27 mouse cellular contexts compared by ENCODE assay signal in genomic region chr3:69352194-69352593, GRCm38 (mm10). TPM values are rescaled to one million over a fixed set of nuclear protein-coding genes. Genes with fewer than 3 reads are reported as not detected.
A peak's percentile ranks its signal among the peaks of the same experiment; 100 is the strongest.
DNase-seq lines count a peak whose midpoint lies in the region; ATAC-seq and TF ChIP-seq lines count a peak whose summit lies in the region.
"Had no signal": no experiment of that assay in that cellular context is flagged by ENCODE, and none has a peak within 500 bp of the region (broad histone marks: within the 10 kb centered on the region; RNA-seq: fewer than 3 reads in every experiment).

No protein-coding gene starts in this region.

- H3K36me3 ChIP-seq in heart, embryonic 12.5 days: no peaks in the 10 kb centered on the region
- no peaks in the 10 kb centered on the region for H3K36me3 ChIP-seq in heart, embryonic 10.5 days
- H3K36me3 ChIP-seq in lung, embryonic 15.5 days: no peaks in the 10 kb centered on the region
- H3K36me3 ChIP-seq in heart, embryonic 16.5 days (ENCODE audit: control insufficient read depth, insufficient read depth): no peaks in the 10 kb centered on the region
- H3K36me3 ChIP-seq: limb, embryonic 13.5 days; liver, embryonic 12.5 days; midbrain, embryonic 10.5 days; neural tube, embryonic 13.5 days had no signal

- no peaks in the 10 kb centered on the region for H3K27me3 ChIP-seq in heart, embryonic 12.5 days (replicated peaks)
- H3K27me3 ChIP-seq in heart, embryonic 10.5 days (ENCODE audit: insufficient read depth, poor library complexity, severe bottlenecking): no peaks in the 10 kb centered on the region
- no peaks in the 10 kb centered on the region for H3K27me3 ChIP-seq in lung, embryonic 15.5 days
- no peaks in the 10 kb centered on the region for H3K27me3 ChIP-seq in heart, embryonic 16.5 days (ENCODE audit: control insufficient read depth, insufficient read depth, low read length)
- H3K27me3 ChIP-seq: limb, embryonic 13.5 days; liver, embryonic 12.5 days; neural tube, embryonic 13.5 days had no signal

- WGBS in heart, embryonic 12.5 days: 32% methylated on average over 1 of the region's 1 CpGs
- 58% methylated on average over 1 of the region's 1 CpGs for WGBS in heart, embryonic 10.5 days
- WGBS in lung, embryonic 15.5 days: 55% methylated on average over 1 of the region's 1 CpGs
- WGBS in lung, adult 2 months: 55% methylated on average over 1 of the region's 1 CpGs
- 29% methylated on average over 1 of the region's 1 CpGs for WGBS in heart, embryonic 16.5 days

- H3K9ac ChIP-seq in heart, embryonic 12.5 days: no peak overlapping the region
- H3K9ac ChIP-seq in lung, embryonic 15.5 days: no peak overlapping the region
- no peak overlapping the region for H3K9ac ChIP-seq in heart, embryonic 16.5 days (ENCODE audit: low read length)
- H3K9ac ChIP-seq: limb, embryonic 13.5 days; liver, embryonic 12.5 days; neural tube, embryonic 13.5 days had no signal

- H3K4me1 ChIP-seq in heart, embryonic 12.5 days (replicated peaks): peaks cover 29% of the 10 kb centered on the region
- peaks cover 11% of the 10 kb centered on the region for H3K4me1 ChIP-seq in heart, embryonic 10.5 days
- H3K4me1 ChIP-seq in lung, embryonic 15.5 days: peaks cover 9% of the 10 kb centered on the region; the same call in 1 of the 2 replicates
- H3K4me1 ChIP-seq in lung, adult 2 months (ENCODE audit: control insufficient read depth, insufficient read depth, low read length): no peaks in the 10 kb centered on the region
- peaks cover 18% of the 10 kb centered on the region for H3K4me1 ChIP-seq in heart, embryonic 16.5 days (ENCODE audit: control insufficient read depth, insufficient read depth, low read length)

- no peak for DNase-seq in heart, embryonic 10.5 days (ENCODE audit: low spot score)
- no peak for DNase-seq in lung, adult 2 months
- DNase-seq in lung, postnatal 36 days: peak; percentile 53
- DNase-seq: adrenal gland, postnatal 14 days; cerebellum, adult 2 months; cerebellum, postnatal 36 days; gastrocnemius, postnatal 14 days; kidney, postnatal 36 days; layer of hippocampus, postnatal 36 days; retina, postnatal 1 day; right cerebral cortex, postnatal 25 days; spleen, adult 18-20 months; thymus, postnatal 14 days had no signal

- H3K27ac ChIP-seq in heart, embryonic 12.5 days (ENCODE audit: poor library complexity, severe bottlenecking): no peak overlapping the region
- H3K27ac ChIP-seq in heart, embryonic 10.5 days: no peak overlapping the region
- H3K27ac ChIP-seq in lung, embryonic 15.5 days: peak overlapping the region; percentile 55
- no peak overlapping the region for H3K27ac ChIP-seq in heart, embryonic 16.5 days (ENCODE audit: low read length)
- H3K27ac ChIP-seq: limb, embryonic 13.5 days; liver, embryonic 12.5 days; midbrain, embryonic 10.5 days; neural tube, embryonic 13.5 days had no signal

- no peaks in the 10 kb centered on the region for H3K9me3 ChIP-seq in heart, embryonic 12.5 days (replicated peaks)
- no peaks in the 10 kb centered on the region for H3K9me3 ChIP-seq in heart, embryonic 10.5 days
- no peaks in the 10 kb centered on the region for H3K9me3 ChIP-seq in lung, embryonic 15.5 days
- H3K9me3 ChIP-seq in heart, embryonic 16.5 days (replicated peaks; ENCODE audit: control insufficient read depth, low read length): no peaks in the 10 kb centered on the region
- H3K9me3 ChIP-seq: limb, embryonic 13.5 days; liver, embryonic 12.5 days; midbrain, embryonic 10.5 days; neural tube, embryonic 13.5 days had no signal

- H3K4me2 ChIP-seq in heart, embryonic 12.5 days: peak overlapping the region; percentile 30; the same call in 1 of the 2 replicates
- H3K4me2 ChIP-seq in lung, embryonic 15.5 days: no peak overlapping the region
- H3K4me2 ChIP-seq in heart, embryonic 16.5 days (ENCODE audit: low read depth, low read length): peak overlapping the region; percentile 11; the same call in 1 of the 2 replicates
- H3K4me2 ChIP-seq: limb, embryonic 13.5 days; liver, embryonic 12.5 days; neural tube, embryonic 13.5 days had no signal

- no peak for ATAC-seq in heart, embryonic 12.5 days (ENCODE audit: insufficient number of reproducible peaks, low FRiP score)
- no peak for ATAC-seq in lung, embryonic 15.5 days (ENCODE audit: borderline replicate concordance, extremely low read depth, low FRiP score, low TSS enrichment)
- ATAC-seq in heart, embryonic 16.5 days (replicated peaks; ENCODE audit: extremely low read depth, insufficient read depth, low FRiP score): peak; percentile 61; the same call in 1 of the 2 replicates
- ATAC-seq in CD4-positive, CD25-positive, alpha-beta regulatory T cell, adult 4 months: no peak
- ATAC-seq in frontal cortex, adult (ENCODE audit: low TSS enrichment): no peak
- ATAC-seq: forebrain, embryonic 16.5 days; hindbrain, embryonic 16.5 days; intestine, postnatal 0 days; liver, embryonic 12.5 days; midbrain, embryonic 16.5 days had no signal

- no peak overlapping the region for H3K4me3 ChIP-seq in heart, embryonic 12.5 days
- no peak overlapping the region for H3K4me3 ChIP-seq in heart, embryonic 10.5 days
- H3K4me3 ChIP-seq in lung, embryonic 15.5 days: no peak overlapping the region
- H3K4me3 ChIP-seq in lung, adult 2 months (replicated peaks; ENCODE audit: extremely low read depth, low read depth, low read length): no peak overlapping the region
- H3K4me3 ChIP-seq in heart, embryonic 16.5 days (ENCODE audit: low read length): no peak overlapping the region
- H3K4me3 ChIP-seq: limb, embryonic 13.5 days; liver, embryonic 12.5 days; midbrain, embryonic 10.5 days; myocyte; neural tube, embryonic 13.5 days had no signal

- TF ChIP-seq POLR2A in lung, adult 2 months (IDR thresholded peaks at IDR 0.05; ENCODE audit: borderline replicate concordance, extremely low read depth, low read depth, low read length): no peak

- TF ChIP-seq CTCF in lung, adult 2 months (IDR thresholded peaks at IDR 0.05; ENCODE audit: insufficient read depth, low read length): no peak

RNA-seq across cellular contexts. Expression of gene Ppm1l, which starts 35.5 kb away (rescaled TPM):
- polyA plus RNA-seq in heart, embryonic 12.5 days (2016; fragmentation: Nextera tagmentation; extraction: Ambion mirVana): 9.8 and 11.8 TPM in 2 replicates
- 5.8 and 7.1 TPM in 2 replicates for polyA plus RNA-seq in heart, embryonic 10.5 days (2016; fragmentation: Nextera tagmentation; extraction: Ambion mirVana)
- 5.9 and 6.9 TPM in 2 replicates for polyA plus RNA-seq in lung, embryonic 15.5 days (2015; fragmentation: Nextera tagmentation; extraction: Ambion mirVana)
- polyA plus RNA-seq in lung, adult 2 months (2012; rRNA removed): 3.0 and 5.2 TPM in 2 replicates
- 8.4 and 9.9 TPM in 2 replicates for polyA plus RNA-seq in heart, embryonic 16.5 days (2015; fragmentation: Nextera tagmentation; extraction: Ambion mirVana)
- 1 to 10 TPM; 4.4 to 6.9 TPM for polyA plus RNA-seq in CD4-positive, CD25-positive, alpha-beta regulatory T cell, adult 4 months (2017; shearing (Covaris generic))
